Mouse (Mus musculus) CH12.LX (cell line): ENCODE results near the gene Gm13030. TPM values are rescaled to one million over a fixed set of nuclear protein-coding genes. Genes with fewer than 3 reads are reported as not detected.

ENCODE experiments used
- DNase-seq: peaks from one replicate; pipeline ENCODE4 v3.0.0-alpha.2; 2013; ENCODE audit errors: extremely low read depth
- H3K27ac ChIP-seq: 2 replicates; pipeline ENCODE4 v1.5.1; 2012; ENCODE audit warnings: low read depth, mild to moderate bottlenecking, control low read depth, moderate library complexity; ENCODE audit not compliant: insufficient read depth
- H3K27me3 ChIP-seq: replicated peaks from 2 replicates; pipeline ENCODE3; 2012; ENCODE audit warnings: inconsistent platforms
- H3K36me3 ChIP-seq, 2 experiments: replicated peaks in 1 of 2; 2 replicates each; pipeline versions ENCODE3 to v1.6.1; 2012; ENCODE audit warnings: inconsistent platforms in 1 of 2, low read length in 1 of 2, mild to moderate bottlenecking in 1 of 2, mixed read lengths in 1 of 2, moderate library complexity in 1 of 2; ENCODE audit not compliant: control insufficient read depth in 1 of 2, insufficient read depth in 1 of 2
- H3K4me1 ChIP-seq, 2 experiments: 2 replicates each; pipeline ENCODE4 v1.6.1; 2012; ENCODE audit warnings: inconsistent platforms in 1 of 2, moderate library complexity in 1 of 2; ENCODE audit not compliant: insufficient read depth in 2 of 2, control insufficient read depth in 1 of 2
- H3K4me2 ChIP-seq: 2 replicates; pipeline ENCODE4 v1.6.1; 2012; ENCODE audit warnings: low read depth, mild to moderate bottlenecking, control low read depth; ENCODE audit not compliant: poor library complexity, insufficient read depth, severe bottlenecking
- H3K4me3 ChIP-seq, 3 experiments: fragments of 150-350 bp in 1 of 3; sonication (generic) in 1 of 3; replicated peaks in 1 of 3; 2 replicates each; pipeline versions ENCODE3 to v1.5.1; 2011 to 2012; ENCODE audit warnings: low read depth in 2 of 3, low read length in 2 of 3, mild to moderate bottlenecking in 2 of 3, moderate library complexity in 2 of 3, control low read depth in 1 of 3, improper control_type of control experiment in 1 of 3, inconsistent platforms in 1 of 3, mixed read lengths in 1 of 3; ENCODE audit not compliant: poor library complexity in 1 of 3
- H3K79me2 ChIP-seq: replicated peaks from 2 replicates; pipeline ENCODE4 v1.6.1; 2012; ENCODE audit warnings: mild to moderate bottlenecking, moderate library complexity; ENCODE audit not compliant: control insufficient read depth, poor library complexity, insufficient read depth, severe bottlenecking; ENCODE audit errors: extremely low read depth
- H3K9ac ChIP-seq: 2 replicates; pipeline ENCODE4 v1.6.1; 2012; ENCODE audit warnings: low read depth, mild to moderate bottlenecking, control low read depth, moderate library complexity; ENCODE audit not compliant: insufficient read depth
- H3K9me3 ChIP-seq: replicated peaks from 2 replicates; pipeline ENCODE3; 2012; ENCODE audit warnings: low read length, inconsistent platforms, mixed read lengths
- BHLHE40 ChIP-seq: IDR thresholded peaks from 2 replicates; pipeline ENCODE4 v1.6.1; 2011; ENCODE audit warnings: mild to moderate bottlenecking, low read depth, low read length, improper control_type of control experiment
- CHD1 ChIP-seq: IDR thresholded peaks from 2 replicates; pipeline ENCODE4 v1.6.1; 2012; ENCODE audit warnings: low read depth, low read length, improper control_type of control experiment, inconsistent platforms
- CHD2 ChIP-seq: IDR thresholded peaks from 2 replicates; pipeline ENCODE4 v1.6.1; 2011; ENCODE audit warnings: low read length, improper control_type of control experiment
- CTCF ChIP-seq, 2 experiments: IDR thresholded peaks in 1 of 2; conservative IDR thresholded peaks in 1 of 2; 2 replicates each; pipeline ENCODE4 v1.5.1; 2011 to 2012; ENCODE audit warnings: low read depth in 2 of 2, low read length in 2 of 2, improper control_type of control experiment in 1 of 2, inconsistent platforms in 1 of 2, mild to moderate bottlenecking in 1 of 2, moderate library complexity in 1 of 2
- ELF1 ChIP-seq: IDR thresholded peaks from 2 replicates; pipeline ENCODE4 v1.6.1; 2014; ENCODE audit warnings: low read depth, mild to moderate bottlenecking, inconsistent platforms, low read length, improper control_type of control experiment
- ETS1 ChIP-seq: conservative IDR thresholded peaks from 2 replicates; pipeline ENCODE4 v1.6.1; 2012; ENCODE audit warnings: low read depth, mild to moderate bottlenecking, inconsistent platforms, low read length, improper control_type of control experiment, moderate library complexity
- HCFC1 ChIP-seq: IDR thresholded peaks from 2 replicates; pipeline ENCODE4 v1.6.1; 2012; ENCODE audit warnings: low read depth, mild to moderate bottlenecking, inconsistent platforms, low read length, improper control_type of control experiment
- JUND ChIP-seq: conservative IDR thresholded peaks from 2 replicates; pipeline ENCODE4 v1.6.1; 2011; ENCODE audit warnings: low read depth, low read length, improper control_type of control experiment
- MAX ChIP-seq: IDR thresholded peaks from 2 replicates; pipeline ENCODE4 v1.6.1; 2011; ENCODE audit warnings: low read length, improper control_type of control experiment
- MAZ ChIP-seq: IDR thresholded peaks from 2 replicates; pipeline ENCODE4 v1.6.1; 2012; ENCODE audit warnings: low read depth, mild to moderate bottlenecking, inconsistent platforms, low read length, improper control_type of control experiment, moderate library complexity
- MYC ChIP-seq: IDR thresholded peaks from 2 replicates; pipeline ENCODE4 v1.6.1; 2011; ENCODE audit warnings: low read depth, mild to moderate bottlenecking, improper control_type of control experiment, low read length
- NELFE ChIP-seq: IDR thresholded peaks from 2 replicates; pipeline ENCODE4 v1.6.1; 2011; ENCODE audit warnings: low read depth, low read length, improper control_type of control experiment
- PAX5 ChIP-seq: IDR thresholded peaks from 2 replicates; pipeline ENCODE4 v1.6.1; 2012; ENCODE audit warnings: low read length, inconsistent platforms, mixed read lengths
- POLR2A ChIP-seq: IDR thresholded peaks from 2 replicates; pipeline ENCODE4 v1.6.1; 2011; ENCODE audit warnings: low read depth, mild to moderate bottlenecking, improper control_type of control experiment, low read length
- RAD21 ChIP-seq: IDR thresholded peaks from 2 replicates; pipeline ENCODE4 v1.6.1; 2011; ENCODE audit warnings: low read depth, mild to moderate bottlenecking, low read length, improper control_type of control experiment, moderate library complexity
- SIN3A ChIP-seq: IDR thresholded peaks from 2 replicates; pipeline ENCODE4 v1.6.1; 2012; ENCODE audit warnings: low read length, improper control_type of control experiment, inconsistent platforms
- SMC3 ChIP-seq: IDR thresholded peaks from 2 replicates; pipeline ENCODE4 v1.6.1; 2011; ENCODE audit warnings: low read depth, low read length, improper control_type of control experiment
- ZNF384 ChIP-seq: IDR thresholded peaks from 2 replicates; pipeline ENCODE4 v1.6.1; 2012; ENCODE audit warnings: low read depth, low read length, improper control_type of control experiment, inconsistent platforms
- dilution Hi-C: fragments of 300-500 bp; cut with MboI; formaldehyde crosslinking; loops from 2 replicates; pipeline ENCODE4 v1.14.3; 2020; ENCODE audit warnings: low sequenced_read_pairs; ENCODE audit not compliant: extremely low pct_unique_long_range_greater_than_20kb, extremely low pct_ligation_motif_present
- in situ Hi-C: fragments of 300-500 bp; cut with MboI; formaldehyde crosslinking; loops from 3 replicates; pipeline ENCODE4 v1.14.3; 2019; ENCODE audit warnings: low sequenced_read_pairs, low pct_ligation_motif_present, low pct_unique_long_range_greater_than_20kb, mixed read lengths
- polyA plus RNA-seq: library from polyadenylated mRNA; unstranded; fragments of >175 nt; gene quantifications from 2 replicates; pipeline ENCODE4 v1.2.1, GENCODE M21; 2012; ENCODE audit warnings: low read depth; ENCODE audit not compliant: insufficient read length
- total RNA-seq, 2 experiments: library from RNA; depleted of rRNA; stranded (reverse); fragments of 300-350 nt in 1 of 2; fragments of >200 nt in 1 of 2; gene quantifications; 2 replicates each; pipeline ENCODE4 v1.2.3; 2012 to 2014

Gm13030 gene
- total and polyA plus RNA-seq, 3 experiments, result not detected

GRCm38 (mm10) chr4:138856491-138856890, 17.3 kb downstream of the Gm13030 start:
- Histone ChIP-seq H3K27ac (no peak overlapping the region), H3K36me3 (no peaks in the 10 kb centered on the region), H3K27me3 (peaks cover 72% of the 10 kb centered on the region), H3K9me3 (no peaks in the 10 kb centered on the region), H3K4me1 (no peaks in the 10 kb centered on the region), H3K4me3 (no peak overlapping the region), H3K4me2 (no peak overlapping the region), H3K79me2 (no peaks in the 10 kb centered on the region), H3K9ac (no peak overlapping the region)
- in situ Hi-C loops (loop anchor here (10.0 kb wide), 2 partner anchors 112 to 412 kb away; no protein-coding TSS in a partner anchor), dilution Hi-C loops (no loop called here)
- TF ChIP-seq RAD21 (peak; percentile 50), SMC3 (peak; percentile 84), MYC (peak; percentile 40; the same call in 1 of the 2 replicates), ELF1 (no peak), NELFE (peak; percentile 67; the same call in 1 of the 2 replicates), CTCF (conservative IDR thresholded peaks at IDR 0.05 in 1 of 2, IDR thresholded peaks at IDR 0.05 in 1 of 2; ENCODE audit: low read depth in 2 of 2, low read length in 2 of 2) (peak; percentile 96 to 100), ETS1 (no peak)
- DNase-seq, result peak; percentile 85

- dilution Hi-C loops, result no loop called here
- Histone ChIP-seq H3K27ac (no peak overlapping the region), H3K4me1 (no peaks in the 10 kb centered on the region), H3K36me3 (no peaks in the 10 kb centered on the region), H3K79me2 (no peaks in the 10 kb centered on the region), H3K4me3 (no peak overlapping the region), H3K9me3 (no peaks in the 10 kb centered on the region), H3K9ac (no peak overlapping the region), H3K4me2 (no peak overlapping the region), H3K27me3 (peaks cover 72% of the 10 kb centered on the region)
- no peak for DNase-seq
- TF ChIP-seq CTCF (conservative IDR thresholded peaks at IDR 0.05 in 1 of 2, IDR thresholded peaks at IDR 0.05 in 1 of 2; ENCODE audit: low read depth in 2 of 2, low read length in 2 of 2) (no peak), CHD1 (no peak), MAZ (no peak), BHLHE40 (no peak), MAX (no peak), SIN3A (no peak), JUND (no peak), ZNF384 (no peak), ELF1 (no peak), NELFE (no peak), CHD2 (no peak), POLR2A (no peak), RAD21 (no peak), PAX5 (no peak), HCFC1 (no peak), MYC (no peak)
- in situ Hi-C loops, result loop anchor here (10.0 kb wide), 2 partner anchors 110 to 410 kb away; no protein-coding TSS in a partner anchor
Measured at GRCm38 (mm10) chr4:138855092-138855632, 18.6 kb downstream of the Gm13030 start.
